Mouse (Mus musculus) heart, postnatal 0 days (tissue): ENCODE data around the gene Gm20449.

Experiments
- CTCF ChIP-seq: IDR thresholded peaks from 2 replicates; pipeline ENCODE4 v1.5.1; 2016; ENCODE audit warnings: antibody characterized with exemption, control low read depth, low read depth
- EP300 ChIP-seq: IDR thresholded peaks from 2 replicates; pipeline ENCODE4 v1.6.1; 2016; ENCODE audit warnings: antibody characterized with exemption, low read depth

DNA sequence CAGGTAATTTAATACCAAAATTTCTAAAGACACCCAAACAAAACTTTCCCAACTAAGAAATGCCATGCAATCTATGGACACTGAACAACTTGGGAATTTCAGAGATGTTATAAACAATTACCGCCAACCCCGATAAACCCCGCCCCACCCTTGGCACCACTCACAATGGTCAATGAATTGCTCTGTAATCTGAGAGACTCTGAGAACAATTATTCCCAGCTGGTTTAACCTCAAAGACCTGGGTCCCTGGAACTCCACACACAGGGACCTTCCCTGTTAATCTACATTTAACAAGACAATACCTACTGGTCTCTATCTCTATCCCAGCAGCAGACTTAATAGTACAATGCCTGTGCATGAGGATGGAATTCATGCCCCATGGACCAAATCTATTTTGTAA, 13.5 kb upstream of the Gm20449 start:
- TF ChIP-seq CTCF (no peak), EP300 (no peak)
